Comparison of ENCODE assay signal across 13 mouse cellular contexts in genomic region chr9:41237265-41237664, GRCm38 (mm10).
"Had no signal": no experiment of that assay in that cellular context is flagged by ENCODE, and none has a peak within 500 bp of the region (broad histone marks: within the 10 kb centered on the region; RNA-seq: fewer than 3 reads in every experiment).

No protein-coding gene starts in this region.

- H3K9ac ChIP-seq: limb, embryonic 12.5 days; liver, embryonic 13.5 days; liver, postnatal 0 days; midbrain, embryonic 12.5 days; neural tube, embryonic 12.5 days had no signal

- H3K27ac ChIP-seq: layer of hippocampus, adult 2 months; limb, embryonic 12.5 days; liver, embryonic 13.5 days; midbrain, embryonic 12.5 days; neural tube, embryonic 12.5 days had no signal

- H3K27me3 ChIP-seq: limb, embryonic 12.5 days; liver, embryonic 13.5 days; midbrain, embryonic 12.5 days; neural tube, embryonic 12.5 days had no signal

- H3K4me2 ChIP-seq: limb, embryonic 12.5 days; liver, embryonic 13.5 days; midbrain, embryonic 12.5 days; neural tube, embryonic 12.5 days had no signal

- H3K9me3 ChIP-seq: limb, embryonic 12.5 days; liver, embryonic 13.5 days; neural tube, embryonic 12.5 days had no signal

- H3K4me1 ChIP-seq: limb, embryonic 12.5 days; liver, embryonic 13.5 days; midbrain, embryonic 12.5 days; neural tube, embryonic 12.5 days had no signal

- H3K4me3 ChIP-seq: layer of hippocampus, adult 2 months; limb, embryonic 12.5 days; liver, embryonic 13.5 days; midbrain, embryonic 12.5 days; myocyte; neural tube, embryonic 12.5 days had no signal

- DNase-seq: kidney, postnatal 10 days; kidney, postnatal 4 days; liver; liver, embryonic 13.5 days; liver, postnatal 0 days; right cerebral cortex, adult 18-20 months; right cerebral cortex, postnatal 25 days; thymus, postnatal 36 days had no signal

- H3K36me3 ChIP-seq: limb, embryonic 12.5 days; liver, embryonic 13.5 days; midbrain, embryonic 12.5 days; neural tube, embryonic 12.5 days had no signal

- ATAC-seq: liver, postnatal 0 days had no signal
